Mouse (Mus musculus) cerebellum, adult 11 months (tissue): Measurements from ENCODE around the gene Zfp985.
"Not testable (repeated sequence)": the region's sequence is repeated elsewhere in the genome, so short reads cannot be mapped to it uniquely, and the experiment has no call there.

ENCODE experiments used
- DNase-seq: peaks from one replicate; pipeline ENCODE4 v3.0.0; 2022

The Zfp985 gene

GRCm38 (mm10) chr4:147606511-147606910 is 53.4 kb downstream of the Zfp985 start:
- not testable (repeated sequence) for DNase-seq

DNA sequence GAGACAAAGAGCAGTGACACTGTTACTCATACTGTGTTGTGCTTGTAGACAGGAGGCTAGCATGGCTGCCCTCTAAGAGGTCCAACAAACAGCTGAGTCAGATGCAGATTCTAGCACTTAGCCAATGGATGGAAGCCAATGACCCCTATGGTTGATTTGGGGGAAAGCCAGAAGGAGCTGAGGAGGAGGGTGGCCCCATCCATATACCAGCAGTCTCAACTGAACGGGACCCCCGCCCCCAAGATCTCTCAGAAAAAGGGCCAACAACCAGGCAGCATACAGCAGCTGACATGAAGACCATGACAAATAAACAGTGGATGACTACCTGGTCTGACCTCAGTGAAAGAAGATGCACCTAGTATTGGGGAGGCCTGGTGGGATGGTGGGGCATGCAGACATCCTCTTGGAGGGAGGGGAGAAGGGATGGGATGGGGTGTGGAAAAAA is 80.8 kb downstream of the Zfp985 start:
- DNase-seq = not testable (repeated sequence)
